Mouse (Mus musculus) macrophage (primary cell): ENCODE measurements around the gene Eif2b5. TPM values are rescaled to one million over a fixed set of nuclear protein-coding genes. Genes with fewer than 3 reads are reported as not detected.
"Not testable (repeated sequence)": the region's sequence is repeated elsewhere in the genome, so short reads cannot be mapped to it uniquely, and the experiment has no call there.

Experiments used
- H3K27ac ChIP-seq: fragments of 350-480 bp; formaldehyde crosslinking; 2 replicates; pipeline ENCODE4 v1.9.0; 2021
- H3K36me3 ChIP-seq: fragments of 350-480 bp; formaldehyde crosslinking; 2 replicates; pipeline ENCODE4 v1.9.0; 2021; ENCODE audit errors: inconsistent target
- H3K4me3 ChIP-seq: fragments of 350-480 bp; formaldehyde crosslinking; 2 replicates; pipeline ENCODE4 v1.9.0; 2021; ENCODE audit errors: inconsistent target
- H3K79me2 ChIP-seq: fragments of 350-480 bp; formaldehyde crosslinking; 2 replicates; pipeline ENCODE4 v1.9.0; 2021; ENCODE audit errors: inconsistent target
- WGBS: methylation state at CpG from one replicate; pipeline ENCODE4 v1.1.7; 2026; ENCODE audit warnings: inconsistent platforms; ENCODE audit not compliant: missing documents; 5-methylcytosine and 5-hydroxymethylcytosine counted together
- polyA plus RNA-seq: library from polyadenylated mRNA; stranded (reverse); fragments of 250-400 nt; gene quantifications from 3 replicates; pipeline ENCODE4 v1.2.4, GENCODE M21; 2018; ENCODE audit warnings: inconsistent platforms

Eif2b5 gene
- polyA plus RNA-seq, 1 experiment from 2014 or later = 30.4 TPM

- not testable (repeated sequence) for H3K4me3 ChIP-seq, H3K27ac ChIP-seq, H3K79me2 ChIP-seq, H3K36me3 ChIP-seq
- 93% methylated on average over 12 of the region's 12 CpGs for WGBS
Measured at GRCm38 (mm10) chr16:20479026-20479760, 19.4 kb upstream of the Eif2b5 start.

- Histone ChIP-seq H3K4me3 (no peak overlapping the region), H3K79me2 (no peaks in the 10 kb centered on the region), H3K27ac (no peak overlapping the region), H3K36me3 (no peaks in the 10 kb centered on the region)
- WGBS = 29% methylated on average over 3 of the region's 3 CpGs
Measured at GRCm38 (mm10) chr16:20480115-20480514, 18.5 kb upstream of the Eif2b5 start.

DNA sequence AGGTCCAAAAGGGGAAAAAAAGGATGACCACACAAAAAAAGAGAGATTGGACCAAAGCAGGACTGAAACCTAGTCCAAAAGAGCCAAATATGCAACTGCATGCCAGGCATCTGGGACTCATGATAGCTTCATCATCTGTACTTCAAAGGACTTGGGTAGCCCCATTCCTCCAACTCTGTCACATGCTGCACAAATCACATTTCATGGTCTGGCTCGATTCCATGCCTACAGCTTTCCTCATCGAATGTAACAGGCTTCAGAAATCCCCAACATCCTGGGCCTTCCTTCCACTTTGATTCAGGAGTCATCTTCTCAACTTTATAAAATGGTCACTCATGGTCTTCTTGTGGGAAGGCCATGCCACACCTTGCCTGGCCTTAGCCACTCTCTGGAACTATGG is 16.9 kb upstream of the Eif2b5 start:
- 82% methylated on average over 2 of the region's 2 CpGs for WGBS
- Histone ChIP-seq H3K79me2 (no peaks in the 10 kb centered on the region), H3K27ac (no peak overlapping the region), H3K36me3 (no peaks in the 10 kb centered on the region), H3K4me3 (no peak overlapping the region)

DNA sequence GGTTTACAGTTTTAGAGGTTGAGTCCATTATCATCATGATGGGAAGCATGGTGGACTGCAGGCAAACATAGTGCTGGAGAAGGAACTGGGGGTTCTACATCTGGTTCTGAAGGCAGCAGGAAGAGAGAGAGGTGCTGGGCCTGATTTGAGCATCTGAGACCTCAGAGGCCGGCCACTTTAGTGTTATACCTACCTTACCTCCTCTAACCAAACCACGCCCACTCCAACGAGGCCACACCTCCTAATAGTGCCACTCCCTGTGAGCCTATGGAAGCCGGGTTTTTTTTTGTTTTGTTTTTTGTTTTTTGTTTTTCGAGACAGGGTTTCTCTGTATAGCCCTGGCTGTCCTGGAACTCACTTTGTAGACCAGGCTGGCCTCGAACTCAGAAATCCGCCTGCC is 14.9 kb upstream of the Eif2b5 start:
- not testable (repeated sequence) for H3K36me3 ChIP-seq, H3K27ac ChIP-seq, H3K4me3 ChIP-seq, H3K79me2 ChIP-seq
- WGBS = 95% methylated on average over 6 of the region's 7 CpGs

DNA sequence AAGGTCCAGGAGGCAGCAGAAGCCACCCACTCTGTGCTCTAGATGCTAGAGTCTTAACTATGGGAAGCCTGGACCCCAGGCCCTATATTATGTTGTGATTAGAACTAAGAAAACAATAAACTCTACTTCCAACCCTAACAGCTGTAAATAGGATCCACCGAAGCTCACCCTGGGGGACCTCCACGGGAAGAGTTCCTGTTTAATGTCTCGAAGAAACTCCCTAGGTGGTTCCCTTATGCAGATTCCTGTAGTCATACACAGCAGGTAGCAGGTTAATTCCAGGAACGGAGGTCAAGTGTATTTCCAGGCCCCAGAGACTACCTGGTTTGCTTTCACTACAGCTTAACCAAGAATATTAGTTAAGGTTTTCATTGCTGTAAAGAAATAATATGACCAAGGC is 13.6 kb upstream of the Eif2b5 start:
- no peaks in the 10 kb centered on the region for H3K79me2 ChIP-seq
- H3K4me3 ChIP-seq = no peak overlapping the region
- no peak overlapping the region for H3K27ac ChIP-seq
- no peaks in the 10 kb centered on the region for H3K36me3 ChIP-seq
- WGBS = 62% methylated on average over 4 of the region's 4 CpGs

- WGBS = 81% methylated on average over 3 of the region's 3 CpGs
- no peak overlapping the region for H3K27ac ChIP-seq
- H3K79me2 ChIP-seq = no peaks in the 10 kb centered on the region
- H3K4me3 ChIP-seq = no peak overlapping the region
- H3K36me3 ChIP-seq = no peaks in the 10 kb centered on the region
Measured at GRCm38 (mm10) chr16:20486048-20486447, 12.6 kb upstream of the Eif2b5 start.

DNA sequence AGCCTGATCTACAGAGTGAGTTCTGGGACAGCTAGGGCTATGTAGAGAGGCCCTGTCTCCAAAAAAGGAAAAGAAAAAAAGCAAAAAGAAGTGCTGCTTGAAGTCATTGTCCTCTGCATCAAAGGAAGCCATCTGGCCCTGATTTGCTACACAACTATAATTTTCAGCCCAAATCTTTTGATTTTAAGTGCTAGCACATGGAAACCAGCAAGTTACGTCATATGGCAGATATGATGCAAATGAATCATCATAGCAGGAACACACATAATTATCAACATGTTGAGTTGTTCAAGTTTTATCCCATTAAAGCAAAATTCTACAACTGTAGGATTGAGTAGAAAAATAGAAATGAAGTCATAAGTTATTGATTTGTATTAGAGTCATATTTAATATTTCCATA is 10.5 kb upstream of the Eif2b5 start:
- Histone ChIP-seq H3K36me3 (no peaks in the 10 kb centered on the region), H3K4me3 (no peak overlapping the region), H3K27ac (no peak overlapping the region), H3K79me2 (no peaks in the 10 kb centered on the region)
- WGBS = 100% methylated on average over 1 of the region's 1 CpGs

DNA sequence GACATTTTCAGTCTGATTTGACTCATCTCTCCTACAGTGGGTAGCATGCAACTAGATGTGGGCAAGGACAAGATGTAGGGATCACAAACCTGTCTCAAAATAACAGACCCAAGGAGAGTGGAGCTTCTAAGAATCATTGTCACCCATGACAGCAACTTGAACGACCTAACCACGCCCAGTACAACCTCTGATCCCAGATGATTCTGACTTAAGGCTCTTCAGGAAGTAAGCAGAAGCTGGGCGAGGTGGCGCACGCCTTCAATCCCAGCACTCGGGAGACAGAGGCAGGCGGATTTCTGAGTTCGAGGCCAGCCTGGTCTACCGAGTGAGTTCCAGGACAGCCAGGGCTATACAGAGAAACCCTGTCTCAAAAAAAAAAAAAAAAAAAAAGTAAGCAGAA is 9.9 kb upstream of the Eif2b5 start:
- not testable (repeated sequence) for H3K79me2 ChIP-seq, H3K36me3 ChIP-seq, H3K27ac ChIP-seq, H3K4me3 ChIP-seq
- 83% methylated on average over 7 of the region's 9 CpGs for WGBS

DNA sequence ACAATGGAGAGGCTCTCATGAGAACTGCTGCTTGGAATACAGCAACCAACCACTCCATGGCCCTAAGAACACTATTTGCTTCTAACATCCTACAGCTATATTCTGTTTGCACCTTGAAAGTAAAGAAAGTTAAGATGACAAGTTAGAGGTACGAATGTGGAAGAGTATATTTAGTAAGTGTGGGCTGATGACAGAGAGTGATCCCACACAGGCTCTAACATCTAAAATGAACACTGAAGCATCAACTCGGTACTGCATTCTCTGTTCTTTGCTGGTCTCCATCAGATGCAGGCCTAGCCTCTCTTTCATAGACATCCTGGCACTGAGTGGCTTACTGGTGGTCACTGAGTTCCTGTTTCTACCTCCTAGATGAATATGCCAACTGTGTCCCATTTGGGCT is 9.4 kb upstream of the Eif2b5 start:
- Histone ChIP-seq H3K4me3 (no peak overlapping the region), H3K79me2 (no peaks in the 10 kb centered on the region), H3K27ac (no peak overlapping the region), H3K36me3 (no peaks in the 10 kb centered on the region)
- 92% methylated on average over 2 of the region's 2 CpGs for WGBS

GRCm38 (mm10) chr16:20490581-20490980 is 8.0 kb upstream of the Eif2b5 start:
- no peaks in the 10 kb centered on the region for H3K36me3 ChIP-seq
- 63% methylated on average over 2 of the region's 2 CpGs for WGBS
- H3K27ac ChIP-seq = no peak overlapping the region
- no peak overlapping the region for H3K4me3 ChIP-seq
- no peaks in the 10 kb centered on the region for H3K79me2 ChIP-seq

DNA sequence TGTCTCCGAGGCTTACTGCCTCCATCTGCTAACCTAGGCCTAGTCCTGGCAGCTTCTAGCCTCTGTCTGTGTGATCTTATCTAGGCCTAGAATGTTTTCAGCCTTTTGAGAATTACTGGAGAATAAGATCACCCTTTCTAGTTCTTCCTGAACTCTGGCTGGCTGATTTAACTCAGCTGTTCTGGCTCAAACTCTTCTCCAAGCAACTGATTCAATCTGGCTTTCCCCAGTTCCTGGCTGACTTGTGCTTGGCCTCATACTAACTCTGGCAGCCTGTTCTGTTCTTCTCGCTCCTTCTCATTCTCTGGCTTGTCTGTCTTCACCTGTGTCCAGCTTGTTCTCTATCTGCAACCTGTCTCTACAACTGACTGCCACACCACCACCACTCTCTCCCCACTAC is 7.3 kb upstream of the Eif2b5 start:
- no peaks in the 10 kb centered on the region for H3K36me3 ChIP-seq
- no peaks in the 10 kb centered on the region for H3K79me2 ChIP-seq
- WGBS = 93% methylated on average over 2 of the region's 2 CpGs
- no peak overlapping the region for H3K4me3 ChIP-seq
- H3K27ac ChIP-seq = no peak overlapping the region

GRCm38 (mm10) chr16:20493452-20493851 is 5.2 kb upstream of the Eif2b5 start:
- H3K4me3 ChIP-seq = no peak overlapping the region
- 43% methylated on average over 2 of the region's 2 CpGs for WGBS
- no peaks in the 10 kb centered on the region for H3K36me3 ChIP-seq

DNA sequence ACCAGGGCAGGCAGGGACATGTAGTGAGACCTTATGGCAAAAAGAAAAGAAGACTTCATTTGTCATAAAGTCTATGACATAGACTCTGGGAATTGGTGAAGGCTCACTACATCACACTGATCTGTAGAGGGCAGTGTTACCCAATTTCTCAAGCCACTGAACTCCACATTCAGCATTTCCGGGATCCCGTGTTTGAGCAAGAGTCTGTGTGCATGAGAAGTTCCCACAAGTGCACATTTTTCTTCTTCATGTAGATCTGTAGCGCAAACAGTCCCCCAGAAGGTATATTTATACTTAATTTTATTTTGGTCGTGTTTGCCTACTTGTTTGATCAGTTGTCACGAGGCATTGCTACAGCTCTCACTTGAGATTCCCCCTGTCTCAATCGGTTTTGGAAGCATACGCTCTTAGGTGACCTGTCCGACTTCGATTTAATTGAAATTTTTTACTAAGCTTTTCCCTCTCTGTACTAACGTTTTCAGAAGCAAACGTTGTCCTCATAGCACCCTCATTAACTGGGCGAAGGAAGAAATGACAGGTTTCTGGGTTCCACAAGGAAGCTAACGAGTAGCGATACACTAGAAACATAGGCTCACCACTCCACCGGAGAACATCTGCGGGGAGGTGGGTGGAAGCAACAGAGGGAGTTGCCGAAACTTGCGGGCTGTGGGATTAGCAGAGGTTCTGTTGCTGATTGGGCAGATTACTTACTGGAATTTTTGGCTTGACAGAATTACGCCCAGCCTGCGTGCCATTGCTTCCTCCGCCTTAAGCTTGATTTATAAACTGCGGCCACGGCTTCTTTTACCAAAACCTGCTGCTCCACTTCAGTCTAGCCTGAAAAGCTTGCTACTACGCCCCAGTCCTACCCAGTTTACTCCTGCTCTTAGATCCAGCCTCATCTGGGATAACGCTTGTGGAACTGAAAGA is 1.7 kb upstream of the Eif2b5 start:
- WGBS = 33% methylated on average over 24 of the region's 25 CpGs
- H3K4me3 ChIP-seq = peak overlapping the region; percentile 7; the same call in 1 of the 2 replicates

More at GRCm38 (mm10) chr16:20493452-20493851, 5.2 kb upstream of the Eif2b5 start:
- Histone ChIP-seq H3K27ac (no peak overlapping the region), H3K79me2 (no peaks in the 10 kb centered on the region)

DNA sequence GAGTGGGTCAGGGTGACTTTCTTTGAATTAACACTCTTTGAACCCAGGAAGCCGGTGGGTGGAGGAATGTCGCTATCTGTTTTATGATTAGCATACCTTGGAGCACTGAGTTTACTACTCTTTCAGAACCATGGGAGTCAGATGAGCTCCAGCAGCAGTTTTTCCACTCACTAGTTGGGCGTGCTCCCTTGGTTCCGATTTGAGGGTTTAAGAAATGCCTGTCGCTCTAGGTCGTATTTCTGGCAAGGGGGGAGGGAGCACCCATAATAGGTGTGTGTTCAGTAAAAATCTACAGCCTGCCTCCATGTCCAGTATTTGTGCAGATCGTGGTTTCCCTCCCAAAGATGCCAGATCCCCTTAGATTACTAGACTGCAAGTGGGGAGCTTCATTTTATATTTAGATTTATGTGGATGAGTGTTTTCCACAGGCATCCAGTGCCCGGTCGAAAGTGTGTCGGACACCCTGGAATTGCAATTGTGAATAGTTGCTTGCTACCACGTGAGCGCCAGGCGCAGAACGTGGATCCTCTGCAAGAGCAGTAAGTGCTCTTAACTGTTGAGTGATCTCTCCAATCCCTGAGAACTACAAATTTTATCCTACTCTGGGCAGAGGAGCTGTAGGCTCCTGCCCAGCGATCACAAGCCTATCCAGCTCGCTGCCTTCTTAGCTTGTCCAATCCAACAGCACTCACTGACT is 489 bp upstream of the Eif2b5 start:
- Histone ChIP-seq H3K79me2 (peaks cover 14% of the 10 kb centered on the region), H3K27ac (0 out of 2 replicates have a peak overlapping the region, but pooled peaks have one; percentile 22), H3K4me3 (peak overlapping the region; percentile 91), H3K36me3 (peaks cover 21% of the 10 kb centered on the region)
- WGBS = 32% methylated on average over 16 of the region's 16 CpGs

More for the DNA sequence above, 1.7 kb upstream of the Eif2b5 start:
- Histone ChIP-seq H3K79me2 (peaks cover 14% of the 10 kb centered on the region), H3K27ac (no peak overlapping the region), H3K36me3 (peaks cover 9% of the 10 kb centered on the region)
